Mouse (Mus musculus): ENCODE measurements around the gene Bptf.
A peak's percentile ranks its signal among the peaks of the same experiment; 100 is the strongest.
"Not testable (repeated sequence)": the region's sequence is repeated elsewhere in the genome, so short reads cannot be mapped to it uniquely, and the experiment has no call there.

Bptf gene

DNA sequence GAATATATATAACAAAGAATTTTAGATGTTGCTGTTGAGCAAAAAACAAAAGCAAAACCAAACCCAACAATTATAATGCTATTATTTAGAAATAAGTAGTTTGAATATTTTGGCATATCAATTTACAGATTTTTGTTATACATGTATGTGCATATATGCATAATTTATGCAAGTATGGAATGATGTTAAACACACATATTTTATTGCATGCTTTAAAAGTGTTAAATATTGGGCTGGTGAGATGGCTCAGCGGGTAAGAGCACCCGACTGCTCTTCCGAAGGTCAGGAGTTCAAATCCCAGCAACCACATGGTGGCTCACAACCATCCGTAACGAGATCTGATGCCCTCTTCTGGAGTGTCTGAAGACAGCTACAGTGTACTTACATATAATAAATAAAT lies 112.2 kb downstream of the Bptf start:
- DNase-seq (ENCODE audit: inconsistent age in 2 of 2, low spot score in 1 of 2), result not testable (repeated sequence)

DNA sequence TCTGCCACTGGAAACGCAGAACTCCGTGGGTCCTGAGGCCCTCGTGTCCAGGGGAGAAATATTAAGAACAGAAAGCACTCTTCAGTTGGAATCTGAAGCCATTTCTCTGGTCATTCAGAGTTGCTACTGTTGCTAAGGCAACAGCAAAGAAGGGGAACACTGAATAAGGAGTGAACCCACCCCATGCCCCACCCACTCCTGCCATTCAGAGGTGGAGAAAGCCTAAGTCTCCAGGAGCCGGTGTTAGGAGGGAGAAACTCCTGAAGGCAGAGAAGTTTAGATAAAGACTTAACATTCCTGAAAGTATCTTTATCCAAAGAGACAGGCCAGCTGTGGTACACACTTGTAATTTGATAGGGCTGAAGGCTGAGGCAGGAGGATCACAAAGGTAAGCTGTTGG lies 112.6 kb downstream of the Bptf start:
- DNase-seq (ENCODE audit: inconsistent age in 2 of 2, low spot score in 1 of 2), result no peak

DNA sequence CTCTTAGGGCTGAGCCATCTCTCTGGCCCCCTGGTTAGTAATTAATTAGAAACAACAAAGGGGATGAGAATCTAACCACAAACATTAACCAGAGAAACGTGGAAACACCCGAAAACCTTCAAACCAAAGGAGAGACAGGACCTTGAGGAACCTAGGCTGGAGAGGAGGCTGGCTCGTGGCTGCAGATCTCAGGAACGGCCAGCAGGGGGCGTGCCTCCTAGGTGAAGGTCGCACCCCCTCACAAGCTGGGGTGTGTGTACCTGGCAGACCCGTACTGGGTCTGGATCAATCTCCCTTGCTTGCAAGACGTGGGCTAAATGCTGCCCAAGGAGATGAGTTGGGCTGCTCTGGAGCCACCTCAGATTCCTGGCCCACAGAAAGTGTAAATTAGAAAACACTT lies 113.3 kb downstream of the Bptf start:
- no peak for DNase-seq (ENCODE audit: inconsistent age in 2 of 2, low spot score in 1 of 2)

DNA sequence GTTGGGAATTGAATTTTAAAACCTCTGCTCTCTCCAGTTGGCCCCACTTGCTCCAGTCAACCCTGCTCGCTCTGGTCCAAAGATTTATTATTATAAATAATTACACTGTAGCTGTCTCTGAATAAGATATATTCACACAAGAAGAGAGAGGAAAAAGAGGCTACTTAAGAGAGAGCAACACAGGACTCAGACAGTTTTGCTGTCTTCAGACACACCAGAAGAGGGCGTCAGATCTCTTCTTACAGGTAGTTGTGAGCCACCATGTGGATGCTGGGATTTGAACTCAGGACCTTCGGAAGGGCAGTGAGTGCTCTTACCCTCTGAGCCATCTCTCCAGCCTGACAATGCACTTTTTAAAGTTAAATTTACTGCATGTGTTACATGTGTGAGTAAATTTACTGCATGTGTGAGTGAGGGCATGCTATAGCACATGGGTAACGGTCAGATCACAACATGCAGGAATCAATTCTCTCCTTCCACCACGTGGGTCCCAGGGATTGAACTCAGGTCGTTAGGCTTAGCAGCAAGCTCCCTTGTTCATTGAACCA lies 114.5 kb downstream of the Bptf start:
- DNase-seq (ENCODE audit: inconsistent age in 2 of 2, low spot score in 1 of 2), result no peak

DNA sequence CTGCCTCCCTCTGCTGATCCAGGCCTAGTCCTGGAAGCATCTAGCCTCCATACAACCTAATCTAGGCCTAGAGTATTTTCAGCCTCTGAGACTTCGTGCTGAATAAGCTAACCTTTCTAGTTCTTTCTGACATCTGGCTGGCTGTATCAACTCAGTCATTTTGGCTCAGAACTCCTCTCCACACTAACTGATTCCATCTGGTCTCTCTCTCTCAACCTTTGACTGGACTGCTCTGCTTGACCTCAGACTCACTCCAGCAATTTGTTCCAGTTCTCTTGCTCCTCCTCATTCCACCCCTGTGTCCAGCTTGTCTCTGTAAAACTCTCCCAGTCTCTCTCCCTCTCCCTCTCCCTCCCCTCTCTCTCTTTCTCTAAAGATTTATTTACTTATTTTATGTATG lies 115.0 kb downstream of the Bptf start:
- DNase-seq (ENCODE audit: inconsistent age in 2 of 2, low spot score in 1 of 2), result no peak

DNA sequence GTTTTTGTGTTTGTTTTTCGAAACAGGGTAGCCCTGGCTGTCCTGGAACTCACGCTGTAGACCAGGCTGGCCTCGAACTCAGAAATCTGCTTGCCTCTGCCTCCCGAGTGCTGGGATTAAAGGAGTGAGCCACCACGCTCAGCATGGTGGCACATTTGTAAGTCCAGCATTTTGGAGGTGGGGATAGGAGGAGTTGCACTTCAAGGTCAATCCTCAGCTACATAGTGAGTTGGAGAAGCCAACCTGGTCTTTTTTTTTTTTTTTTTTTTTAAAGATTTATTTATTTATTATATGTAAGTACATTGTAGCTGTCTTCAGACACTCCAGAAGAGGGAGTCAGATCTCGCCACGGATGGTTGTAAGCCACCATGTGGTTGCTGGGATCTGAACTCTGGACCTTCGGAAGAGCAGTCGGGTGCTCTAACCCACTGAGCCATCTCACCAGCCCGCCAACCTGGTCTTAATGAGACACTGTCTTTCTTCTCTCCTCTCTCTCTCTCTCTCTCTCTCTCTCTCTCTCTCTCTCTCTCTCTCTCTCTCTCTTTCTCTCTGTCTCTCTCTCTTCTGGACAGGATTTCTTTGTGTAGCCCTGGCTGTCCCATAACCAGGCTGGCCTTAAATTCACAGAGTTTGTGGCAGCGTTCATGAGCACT lies 116.3 kb downstream of the Bptf start:
- DNase-seq (ENCODE audit: inconsistent age in 2 of 2, low spot score in 1 of 2), result not testable (repeated sequence)

DNA sequence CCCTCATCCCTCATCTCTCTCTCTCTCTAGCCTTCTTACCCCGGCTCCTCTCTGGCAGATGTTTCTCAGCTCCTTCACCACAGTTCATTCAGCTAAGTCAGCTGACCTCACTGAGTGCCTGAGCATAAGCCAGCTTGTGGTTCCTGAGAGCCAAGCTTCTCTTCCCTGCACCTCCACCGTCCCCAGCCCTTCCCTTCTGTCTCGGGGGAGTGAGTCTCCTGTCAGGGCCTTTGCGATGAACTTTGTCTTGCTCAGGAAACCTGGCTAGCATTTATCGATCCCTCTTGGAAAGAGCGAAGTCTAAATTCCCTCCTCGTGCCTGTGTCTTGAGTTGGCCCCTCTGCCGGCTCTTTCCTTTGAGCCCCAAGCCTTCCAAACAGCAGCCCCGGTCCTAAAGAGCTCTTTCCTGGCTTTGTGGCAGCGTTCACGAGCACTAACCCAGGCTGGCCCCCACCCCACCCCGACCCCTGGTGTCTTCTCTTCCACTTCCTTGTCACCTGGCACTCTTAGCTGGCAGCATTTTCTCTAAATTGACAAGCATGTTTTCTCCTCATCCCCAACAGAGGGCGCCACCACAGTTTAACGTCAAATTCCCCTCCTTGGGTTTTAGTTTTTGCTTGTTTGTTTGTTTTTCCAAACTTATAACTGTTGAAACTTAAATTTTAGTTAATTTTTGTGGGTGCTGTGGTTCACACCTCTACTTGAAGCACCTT lies 117.2 kb downstream of the Bptf start:
- peak; percentile 25 to 62 for DNase-seq (ENCODE audit: inconsistent age in 2 of 2, low spot score in 1 of 2)

DNA sequence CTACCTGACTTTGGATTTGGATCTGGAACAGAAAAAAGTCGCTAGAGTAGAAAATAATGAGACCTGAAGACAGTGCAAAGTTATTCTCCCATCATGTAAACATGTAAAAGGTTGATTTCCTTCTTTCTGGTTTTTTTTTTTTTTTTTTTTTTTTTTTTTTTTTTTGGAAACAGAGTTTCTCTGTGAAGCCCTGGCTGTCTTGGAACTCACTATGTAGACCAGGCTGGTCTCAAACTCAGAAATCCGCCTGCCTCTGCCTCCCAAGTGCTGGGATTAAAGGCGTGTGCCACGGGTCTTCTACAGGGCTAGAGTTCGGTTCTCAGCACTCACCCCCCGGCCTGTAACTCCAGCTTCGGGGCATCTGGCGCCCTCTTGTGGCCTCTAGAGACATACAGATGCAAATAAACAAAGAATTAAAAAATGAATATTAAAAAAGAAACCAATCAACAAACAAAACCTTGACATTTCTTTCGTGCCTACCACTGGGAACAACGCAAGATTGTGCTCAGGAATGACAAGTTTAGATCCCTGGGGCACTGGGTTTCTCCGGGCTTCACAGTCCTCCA lies 117.8 kb downstream of the Bptf start:
- DNase-seq (ENCODE audit: inconsistent age in 2 of 2, low spot score in 1 of 2), result peak in 1 of 2 experiments; percentile 41

DNA sequence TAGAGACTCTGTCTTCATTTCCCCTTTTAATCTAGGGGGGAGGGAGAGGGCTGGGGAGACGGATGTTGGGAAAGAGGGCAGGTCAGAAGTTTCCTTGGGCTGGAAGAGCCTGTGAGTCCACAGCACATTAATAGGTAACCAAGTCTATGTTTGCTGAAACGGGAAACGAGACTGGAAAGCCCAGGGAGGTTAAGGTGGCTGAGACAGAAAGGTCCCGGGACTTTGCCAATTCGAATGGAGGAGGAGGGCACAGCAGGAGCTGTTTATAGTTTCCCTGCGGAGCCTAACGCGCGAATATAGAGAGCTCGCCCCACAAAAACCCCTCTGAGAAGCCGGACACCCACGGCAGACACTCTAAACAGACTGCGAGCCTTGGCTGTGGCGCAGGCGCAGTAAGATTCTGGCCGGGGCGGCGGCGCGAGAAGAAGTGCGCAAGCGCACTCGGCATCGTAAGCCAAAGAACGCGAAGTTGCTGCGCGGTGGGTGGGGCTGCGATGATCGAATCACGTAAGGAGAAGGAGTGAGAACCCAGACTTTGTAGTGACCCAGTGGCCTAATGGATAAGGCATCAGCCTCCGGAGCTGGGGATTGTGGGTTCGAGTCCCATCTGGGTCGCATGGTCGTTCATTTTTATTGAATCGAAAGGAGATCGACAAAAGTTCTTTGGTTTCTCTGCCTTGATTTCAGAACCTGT lies 119.5 kb downstream of the Bptf start:
- DNase-seq (ENCODE audit: inconsistent age in 2 of 2, low spot score in 1 of 2), result peak; percentile 99 to 100

DNA sequence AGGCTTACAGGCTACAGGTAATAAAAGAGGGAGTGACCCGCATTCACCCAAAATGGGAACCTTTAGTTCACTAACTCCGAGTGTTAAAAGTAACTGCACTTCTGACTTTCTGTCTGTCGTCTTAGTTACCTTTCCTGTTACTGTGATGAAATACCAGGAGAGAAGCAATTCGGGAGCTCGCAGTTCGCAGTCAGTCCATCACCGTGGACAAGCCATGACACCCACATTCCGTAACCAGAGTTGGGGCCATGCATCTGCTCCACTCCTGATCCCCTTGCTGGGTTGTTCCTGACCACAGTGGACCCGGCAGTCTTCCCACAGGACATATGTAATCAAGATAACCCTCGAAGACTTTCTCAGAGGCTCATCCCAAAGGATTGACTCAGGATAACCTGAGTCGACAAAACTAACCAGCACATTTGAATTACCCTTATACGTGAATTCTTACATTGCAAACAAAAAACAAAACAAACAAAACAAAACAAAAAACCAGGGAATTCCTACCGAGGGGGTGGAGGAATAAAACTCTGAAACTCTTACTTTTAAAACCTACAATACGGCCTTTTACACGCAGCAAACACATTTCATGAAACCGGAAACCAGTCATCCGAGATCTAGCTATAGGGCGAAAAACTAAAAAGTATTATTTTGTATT lies 120.1 kb downstream of the Bptf start:
- no peak for DNase-seq (ENCODE audit: inconsistent age in 2 of 2, low spot score in 1 of 2)

DNA sequence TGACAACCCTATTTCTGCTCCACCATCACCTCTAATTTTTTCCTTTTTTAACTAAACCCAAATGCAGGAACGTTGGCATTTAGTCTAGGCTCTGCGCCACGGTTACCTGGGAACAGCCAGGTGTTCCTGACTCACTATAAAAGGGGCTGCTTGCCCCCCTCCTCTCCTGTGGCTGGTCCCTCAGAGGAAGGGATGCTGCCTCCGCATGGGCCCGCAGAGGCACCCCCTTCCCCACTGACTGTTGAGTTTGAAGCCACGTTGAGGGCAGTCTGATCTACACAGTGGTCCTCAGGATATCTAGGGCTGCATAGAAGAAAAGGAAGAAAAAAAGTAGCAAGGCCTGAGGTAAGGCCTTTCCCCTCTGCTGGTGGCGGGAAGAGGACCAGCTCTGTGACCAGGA lies 120.8 kb downstream of the Bptf start:
- no peak for DNase-seq (ENCODE audit: inconsistent age in 2 of 2, low spot score in 1 of 2)

DNA sequence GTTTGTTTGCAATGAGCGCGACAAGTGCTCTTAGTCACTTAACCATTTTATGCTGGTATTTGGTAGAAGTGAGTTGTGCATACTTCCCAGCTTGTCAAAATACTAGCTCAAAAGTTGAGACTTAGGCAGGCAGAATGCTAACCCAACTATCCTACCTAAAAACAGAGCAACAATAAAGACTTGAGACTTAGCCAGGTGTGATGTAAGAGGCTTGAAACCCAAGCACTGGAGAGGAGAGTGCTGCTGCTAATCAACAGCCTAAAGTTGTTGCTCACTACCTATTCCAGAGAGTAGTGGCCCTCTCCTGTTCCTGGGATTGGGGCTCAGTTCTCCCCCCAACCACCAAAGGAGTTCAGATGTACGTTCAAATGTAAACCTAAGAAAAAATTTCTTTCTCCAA lies 121.5 kb downstream of the Bptf start:
- no peak for DNase-seq (ENCODE audit: inconsistent age in 2 of 2, low spot score in 1 of 2)

DNA sequence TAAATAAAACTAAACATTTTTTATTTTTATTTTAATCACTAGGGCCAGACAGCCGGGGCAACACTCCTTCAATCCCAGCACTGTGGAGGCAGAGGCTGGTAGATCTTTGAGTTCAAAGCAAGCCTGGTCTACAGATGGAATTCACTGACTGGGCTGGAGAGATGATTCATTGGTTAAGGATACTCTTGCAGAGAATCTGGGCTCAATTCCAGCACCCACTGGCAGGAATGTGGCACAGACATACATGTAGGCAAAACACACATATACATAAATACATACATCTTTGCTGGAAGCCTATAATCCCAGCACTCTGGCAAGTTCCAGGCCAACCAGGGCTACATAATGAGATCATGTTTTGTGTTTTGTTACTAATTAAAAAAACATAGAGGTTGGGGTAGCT lies 126.4 kb downstream of the Bptf start:
- DNase-seq (ENCODE audit: inconsistent age in 2 of 2, low spot score in 1 of 2), result no peak

DNA sequence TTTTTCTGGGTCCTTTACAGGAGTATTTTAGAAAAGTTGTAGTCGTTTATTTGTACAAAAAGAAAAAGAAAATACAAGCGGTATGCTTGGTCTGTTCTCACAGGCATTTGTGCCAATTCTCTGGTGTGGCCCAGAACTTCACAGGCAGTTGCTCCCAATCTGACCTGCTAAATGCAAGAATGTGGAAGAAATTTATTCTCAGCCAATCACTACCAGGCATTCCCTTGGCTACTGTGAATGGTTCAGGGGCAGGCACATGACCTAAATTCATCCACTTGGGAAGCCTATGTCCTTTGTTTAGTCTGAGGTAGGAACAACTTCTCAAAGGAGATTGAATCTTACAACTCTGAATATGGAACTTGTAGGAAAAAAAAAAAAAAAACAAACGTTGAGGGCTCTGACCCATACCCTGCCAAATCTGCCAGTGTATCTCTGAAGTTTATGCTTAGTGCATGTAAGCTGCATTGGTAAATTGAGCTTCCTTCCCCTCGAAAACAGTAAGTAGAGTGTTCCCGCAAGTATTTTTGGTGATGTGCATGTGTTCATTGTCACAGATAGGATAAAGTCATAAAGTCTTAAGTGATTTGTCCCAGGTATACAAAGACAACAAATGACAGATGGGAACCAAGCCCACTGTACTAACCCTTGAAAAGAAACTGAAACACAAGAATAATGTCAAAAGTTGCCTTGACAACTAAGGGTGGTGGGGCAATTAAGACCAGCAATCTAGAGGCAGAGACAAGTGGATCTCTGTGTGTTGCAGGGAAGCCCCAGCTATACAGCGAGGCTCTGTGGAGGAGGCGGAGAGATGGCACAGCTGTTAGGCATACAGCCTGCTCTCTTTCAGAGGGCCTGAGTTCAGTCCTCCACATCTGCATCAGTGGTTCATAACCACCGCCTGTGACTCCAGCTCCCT lies 129.9 kb downstream of the Bptf start:
- DNase-seq (ENCODE audit: inconsistent age in 2 of 2, low spot score in 1 of 2), result no peak

DNA sequence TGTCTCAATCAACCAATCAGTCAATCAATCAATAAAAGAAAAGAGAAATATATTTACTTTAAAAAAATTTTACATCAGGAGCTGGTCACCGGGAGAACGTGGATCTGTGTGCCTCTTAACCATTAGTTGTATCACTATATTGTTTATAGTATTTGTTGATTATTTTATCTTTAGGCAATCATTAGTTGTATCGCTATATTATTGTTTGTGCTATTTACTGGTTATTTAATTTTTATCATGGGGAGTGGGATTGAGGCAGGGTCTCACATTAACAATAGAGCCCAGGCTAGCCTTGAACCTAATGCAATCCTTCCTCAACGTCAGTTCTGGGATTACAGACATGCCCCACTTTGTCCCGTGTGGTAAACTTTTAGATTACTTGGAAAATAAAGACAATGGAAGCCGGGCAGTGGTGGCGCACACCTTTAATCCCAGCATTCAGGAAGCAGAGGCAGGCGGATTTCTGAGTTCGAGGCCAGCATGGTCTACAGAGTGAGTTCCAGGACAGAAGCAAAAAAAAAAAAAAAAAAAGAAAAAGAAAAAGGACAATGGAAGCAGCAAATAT lies 131.9 kb downstream of the Bptf start:
- no peak for DNase-seq (ENCODE audit: inconsistent age in 2 of 2, low spot score in 1 of 2)

DNA sequence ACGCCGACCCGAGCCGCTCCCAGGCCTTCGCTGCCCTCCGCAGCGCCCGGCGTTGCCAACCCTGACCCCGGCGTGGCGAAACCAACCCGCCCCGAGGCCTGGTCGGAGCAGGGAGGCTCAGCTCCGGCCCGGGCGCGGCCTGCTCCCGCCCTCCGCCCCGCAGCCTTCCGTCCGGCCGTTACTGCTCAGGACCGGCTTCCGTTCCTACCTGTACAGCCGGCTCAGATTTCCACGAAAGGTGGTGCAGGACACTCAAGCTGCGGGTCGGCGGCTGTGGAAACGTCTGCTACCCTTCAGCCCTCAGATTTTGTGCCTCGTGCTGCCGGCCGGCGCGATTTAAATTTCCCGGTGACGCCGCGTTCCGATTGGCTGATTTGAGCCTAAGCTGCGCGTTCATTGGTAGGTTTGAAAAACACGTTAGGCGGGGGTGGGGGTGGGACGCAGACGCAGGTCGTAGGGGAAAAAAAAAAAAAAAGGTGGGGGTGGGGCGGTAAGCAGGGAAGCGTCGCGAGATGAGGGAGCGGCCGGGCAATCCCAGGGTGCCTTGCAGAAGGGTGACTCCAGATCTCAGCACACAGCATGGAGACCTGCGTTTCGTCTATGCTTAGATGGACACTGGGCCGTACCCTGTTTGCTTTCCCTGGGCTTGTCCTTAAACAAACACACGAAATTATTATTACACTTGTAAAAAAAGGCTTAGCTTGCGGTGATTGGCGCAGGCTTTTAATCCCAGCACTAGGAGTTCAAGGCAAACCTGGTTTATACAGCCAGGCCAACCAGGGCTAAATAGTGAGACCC lies 132.6 kb downstream of the Bptf start, which contains the start of gene Kpna2:
Gene Kpna2, minus strand, starts transcription at position 391 of the 798 bp plus-strand sequence.
- DNase-seq (ENCODE audit: inconsistent age in 2 of 2, low spot score in 1 of 2), result peak; percentile 91 to 96

DNA sequence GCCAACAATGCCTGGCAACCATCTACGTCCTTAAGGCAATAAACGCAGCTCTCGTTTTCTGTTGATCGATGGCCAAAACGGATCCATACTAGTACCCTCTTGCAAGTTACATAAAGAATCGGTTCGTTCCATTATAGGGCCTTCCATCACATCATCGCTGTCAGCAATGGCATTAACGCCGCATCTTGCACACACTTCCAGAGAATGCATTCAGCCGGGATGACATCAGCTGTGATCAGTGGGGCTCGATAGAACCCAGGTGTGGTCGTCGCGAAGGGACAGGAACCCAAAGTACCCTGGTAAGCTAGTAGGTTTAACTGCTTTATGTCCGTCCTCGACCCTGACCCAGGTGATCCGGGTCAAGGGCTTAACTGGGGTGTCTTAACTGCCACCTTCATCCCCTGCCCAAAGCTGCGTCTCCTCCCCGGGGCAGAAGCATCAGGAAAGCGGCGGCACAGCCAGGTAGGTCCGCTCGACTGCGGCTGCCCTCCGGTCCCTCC lies 133.2 kb downstream of the Bptf start:
- DNase-seq (ENCODE audit: inconsistent age in 2 of 2, low spot score in 1 of 2), result no peak

DNA sequence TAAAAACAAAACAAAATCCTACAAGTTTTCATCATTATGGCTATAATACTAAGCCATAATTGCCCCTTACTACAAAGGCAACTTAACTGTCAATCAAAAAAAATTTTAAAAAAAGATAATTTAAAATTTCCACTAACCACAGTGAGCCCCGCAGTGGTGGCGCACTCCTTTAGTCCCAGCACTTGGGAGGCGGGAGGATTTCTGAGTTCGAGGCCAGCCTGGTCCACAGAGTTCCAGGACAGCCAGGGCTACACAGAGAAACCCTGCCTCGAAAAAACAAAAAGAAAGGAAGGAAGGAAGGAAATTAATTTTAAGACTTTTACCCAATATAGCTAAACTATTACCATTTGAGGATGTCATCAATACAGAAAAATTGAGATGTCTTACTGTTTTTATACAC lies 134.0 kb downstream of the Bptf start:
- no peak for DNase-seq (ENCODE audit: inconsistent age in 2 of 2, low spot score in 1 of 2)

DNA sequence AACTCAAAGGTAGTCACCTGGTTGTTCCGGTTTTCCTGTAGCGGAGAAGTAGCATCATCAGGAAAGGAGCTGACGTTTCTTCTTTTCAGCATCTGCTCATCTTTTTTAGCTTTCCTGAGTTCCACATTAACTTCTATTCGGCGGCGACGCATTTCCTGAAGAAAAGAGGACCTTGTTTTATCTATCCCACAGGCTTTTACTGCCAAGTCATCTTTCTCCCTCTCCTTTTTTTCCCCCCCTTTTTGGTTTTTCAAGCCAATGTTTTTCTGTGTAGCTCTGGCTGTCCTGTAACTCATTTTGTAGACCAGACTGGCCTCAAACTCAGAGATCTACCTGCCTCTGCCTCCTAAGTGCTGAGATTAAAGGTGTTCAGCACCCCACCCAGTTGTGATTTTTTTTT lies 135.4 kb downstream of the Bptf start:
- DNase-seq (ENCODE audit: inconsistent age in 2 of 2, low spot score in 1 of 2), result not testable (repeated sequence)

Measured in adrenal gland, adult (tissue).